Mouse (Mus musculus) MEL (cell line): Measurements from ENCODE around the gene Tldc1.

Source experiments
- CHD2 ChIP-seq: IDR thresholded peaks from 2 replicates; pipeline ENCODE4 v1.6.1; 2011; ENCODE audit warnings: low read length, improper control_type of control experiment
- CTCF ChIP-seq, 3 experiments: IDR thresholded peaks in 2 of 3; conservative IDR thresholded peaks in 1 of 3; 2 replicates each; pipeline ENCODE4 v1.5.1; 2011 to 2012; ENCODE audit warnings: low read length in 3 of 3, low read depth in 2 of 3, mild to moderate bottlenecking in 2 of 3, improper control_type of control experiment in 1 of 3, inconsistent platforms in 1 of 3, mixed read lengths in 1 of 3, moderate library complexity in 1 of 3; ENCODE audit not compliant: control insufficient read depth in 1 of 3, insufficient read depth in 1 of 3, poor library complexity in 1 of 3, severe bottlenecking in 1 of 3
- E2F4 ChIP-seq: IDR thresholded peaks from 2 replicates; pipeline ENCODE4 v1.6.1; 2011; ENCODE audit warnings: low read depth, low read length, improper control_type of control experiment, borderline replicate concordance
- JUND ChIP-seq: IDR thresholded peaks from 2 replicates; pipeline ENCODE4 v1.6.1; 2011; ENCODE audit warnings: low read depth, mild to moderate bottlenecking, improper control_type of control experiment, low read length
- MAZ ChIP-seq: IDR thresholded peaks from 2 replicates; pipeline ENCODE4 v1.6.1; 2012; ENCODE audit warnings: low read depth, mild to moderate bottlenecking, inconsistent platforms, low read length, improper control_type of control experiment
- POLR2A ChIP-seq, 2 experiments: IDR thresholded peaks; 2 replicates each; pipeline ENCODE4 v1.6.1; 2011 to 2012; ENCODE audit warnings: low read length in 2 of 2, mild to moderate bottlenecking in 2 of 2, control low read depth in 1 of 2, improper control_type of control experiment in 1 of 2, low read depth in 1 of 2, moderate library complexity in 1 of 2; ENCODE audit not compliant: control insufficient read depth in 1 of 2, insufficient read depth in 1 of 2, poor library complexity in 1 of 2
- POLR2AphosphoS2 ChIP-seq: IDR thresholded peaks from 2 replicates; pipeline ENCODE4 v1.6.1; 2011; ENCODE audit warnings: low read length, improper control_type of control experiment
- SMC3 ChIP-seq: IDR thresholded peaks from 2 replicates; pipeline ENCODE4 v1.6.1; 2011; ENCODE audit warnings: low read depth, low read length, improper control_type of control experiment
- TAL1 ChIP-seq: IDR thresholded peaks from 2 replicates; pipeline ENCODE4 v1.6.1; 2012; ENCODE audit warnings: mild to moderate bottlenecking, inconsistent platforms, low read length, moderate library complexity, mixed read lengths
- ZC3H11A ChIP-seq: IDR thresholded peaks from 2 replicates; pipeline ENCODE4 v1.6.1; 2012; ENCODE audit warnings: low read depth, mild to moderate bottlenecking, inconsistent platforms, low read length, improper control_type of control experiment

DNA sequence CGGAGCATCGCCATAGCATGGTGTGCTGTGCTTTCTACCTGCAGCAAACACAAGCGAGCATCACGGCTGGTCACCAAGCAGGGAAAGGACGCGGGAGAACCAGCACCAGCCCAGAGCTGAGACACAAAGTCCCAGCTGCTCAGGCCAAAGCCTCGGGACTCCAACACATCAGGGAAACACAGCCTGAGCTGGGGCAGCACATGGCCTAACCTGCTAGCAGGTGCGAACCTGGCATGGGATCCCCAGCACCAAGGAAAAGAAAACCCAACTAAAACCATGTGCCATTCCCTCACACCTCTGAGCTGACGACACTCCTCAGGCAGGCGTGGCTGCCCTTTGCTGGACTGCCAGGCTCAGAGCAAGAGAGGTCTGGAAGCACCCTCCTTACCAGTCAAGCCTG is 12.9 kb downstream of the Tldc1 start:
- no peak for TF ChIP-seq POLR2A (IDR thresholded peaks at IDR 0.05; ENCODE audit: control insufficient read depth in 1 of 2, insufficient read depth in 1 of 2, low read depth in 1 of 2, low read length in 2 of 2, poor library complexity in 1 of 2)
- no peak for TF ChIP-seq CTCF (IDR thresholded peaks at IDR 0.05 in 2 of 3, conservative IDR thresholded peaks at IDR 0.05 in 1 of 3; ENCODE audit: control insufficient read depth in 1 of 3, insufficient read depth in 1 of 3, low read depth in 2 of 3, low read length in 3 of 3, poor library complexity in 1 of 3, severe bottlenecking in 1 of 3)
- no peak for TF ChIP-seq E2F4
- TF ChIP-seq ZC3H11A, result no peak
- TF ChIP-seq POLR2AphosphoS2, result no peak
- no peak for TF ChIP-seq SMC3
- no peak for TF ChIP-seq MAZ
- no peak for TF ChIP-seq JUND
- no peak for TF ChIP-seq TAL1
- TF ChIP-seq CHD2, result no peak
